13 mouse cellular contexts compared by ENCODE assay signal in the genomic region with DNA sequence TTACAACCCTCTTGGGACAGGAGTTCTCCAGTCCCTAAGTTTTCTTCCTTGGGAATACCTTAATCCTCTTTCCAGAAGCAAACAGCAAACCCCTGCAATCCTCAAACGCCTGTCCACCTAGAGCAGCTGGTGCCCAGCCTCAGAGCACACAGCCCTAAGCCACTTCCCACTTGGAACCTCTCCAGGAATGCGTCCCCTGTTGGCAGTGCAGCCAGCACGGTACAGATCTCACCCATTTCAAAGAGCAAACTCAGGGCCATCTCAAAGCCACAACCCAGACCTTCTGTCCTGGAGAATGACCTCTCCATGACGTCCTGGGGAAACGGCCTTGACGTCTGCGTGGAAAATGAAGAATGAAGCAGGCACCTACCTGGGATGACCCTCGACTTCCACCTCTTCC.
A peak's percentile ranks its signal among the peaks of the same experiment; 100 is the strongest.
DNase-seq lines count a peak whose midpoint lies in the region; ATAC-seq and TF ChIP-seq lines count a peak whose summit lies in the region.
"Had no signal": no experiment of that assay in that cellular context is flagged by ENCODE, and none has a peak within 500 bp of the region (broad histone marks: within the 10 kb centered on the region; RNA-seq: fewer than 3 reads in every experiment).

No protein-coding gene starts in this region.

- H3K9me3 ChIP-seq in kidney, embryonic 14.5 days (ENCODE audit: control insufficient read depth, low read length): no peaks in the 10 kb centered on the region
- no peaks in the 10 kb centered on the region for H3K9me3 ChIP-seq in neural tube, embryonic 15.5 days (replicated peaks)
- H3K9me3 ChIP-seq: heart, embryonic 15.5 days; limb, embryonic 15.5 days had no signal

- no peaks in the 10 kb centered on the region for H3K36me3 ChIP-seq in kidney, adult 2 months (ENCODE audit: control insufficient read depth, insufficient read depth, low read length)
- no peaks in the 10 kb centered on the region for H3K36me3 ChIP-seq in kidney, embryonic 14.5 days (ENCODE audit: control insufficient read depth, insufficient read depth, low read length)
- no peaks in the 10 kb centered on the region for H3K36me3 ChIP-seq in neural tube, embryonic 15.5 days
- H3K36me3 ChIP-seq: heart, embryonic 15.5 days; limb, embryonic 15.5 days had no signal

- DNase-seq in cerebellum, postnatal 10 days: peak; percentile 75 to 76
- DNase-seq in cerebellum, adult 11 months: no peak
- peak; percentile 25 for DNase-seq in kidney, adult 2 months
- DNase-seq in adrenal gland, adult 18-20 months (ENCODE audit: low spot score in 2 of 2): peak; percentile 42 to 43
- DNase-seq in kidney, postnatal 4 days: peak; percentile 17 to 21
- no peak for DNase-seq in testis, postnatal 10 days (ENCODE audit: low spot score)
- DNase-seq: gastrocnemius, adult 2 months; thymus, adult 18-20 months had no signal

- H3K4me2 ChIP-seq in kidney, embryonic 14.5 days (replicated peaks; ENCODE audit: low read depth, low read length): no peak overlapping the region
- no peak overlapping the region for H3K4me2 ChIP-seq in neural tube, embryonic 15.5 days
- H3K4me2 ChIP-seq: heart, embryonic 15.5 days; limb, embryonic 15.5 days had no signal

- H3K4me1 ChIP-seq in kidney, adult 2 months (ENCODE audit: control insufficient read depth, insufficient read depth, low read length): no peaks in the 10 kb centered on the region
- no peaks in the 10 kb centered on the region for H3K4me1 ChIP-seq in kidney, embryonic 14.5 days (ENCODE audit: control insufficient read depth, insufficient read depth, low read length)
- peaks cover 7% of the 10 kb centered on the region for H3K4me1 ChIP-seq in neural tube, embryonic 15.5 days
- H3K4me1 ChIP-seq: limb, embryonic 15.5 days had no signal

- H3K4me3 ChIP-seq in kidney, adult 2 months (ENCODE audit: insufficient read depth, low read depth, low read length): no peak overlapping the region
- no peak overlapping the region for H3K4me3 ChIP-seq in kidney, embryonic 14.5 days (ENCODE audit: low read length)
- H3K4me3 ChIP-seq in neural tube, embryonic 15.5 days (replicated peaks): no peak overlapping the region
- H3K4me3 ChIP-seq: gastrocnemius, adult 2 months; heart, embryonic 15.5 days; limb, embryonic 15.5 days had no signal

- H3K27me3 ChIP-seq in kidney, adult 2 months (replicated peaks; ENCODE audit: control insufficient read depth, insufficient read depth, low read length): no peaks in the 10 kb centered on the region
- no peaks in the 10 kb centered on the region for H3K27me3 ChIP-seq in kidney, embryonic 14.5 days (ENCODE audit: control insufficient read depth, insufficient read depth, low read length)
- H3K27me3 ChIP-seq in neural tube, embryonic 15.5 days (replicated peaks): no peaks in the 10 kb centered on the region
- H3K27me3 ChIP-seq: heart, embryonic 15.5 days; limb, embryonic 15.5 days had no signal

- no peak for ATAC-seq in kidney, embryonic 14.5 days (ENCODE audit: low FRiP score, low TSS enrichment)
- no peak for ATAC-seq in neural tube, embryonic 15.5 days (ENCODE audit: low FRiP score)
- ATAC-seq: inflammation-experienced regulatory T-cells, adult 6 months had no signal

- no peak overlapping the region for H3K9ac ChIP-seq in kidney, embryonic 14.5 days (ENCODE audit: low read depth, low read length)
- H3K9ac ChIP-seq in neural tube, embryonic 15.5 days (replicated peaks): no peak overlapping the region
- H3K9ac ChIP-seq: heart, embryonic 15.5 days; limb, embryonic 15.5 days had no signal

- WGBS in kidney, adult 2 months: 33% methylated on average over 8 of the region's 8 CpGs
- WGBS in kidney, embryonic 14.5 days: 54% methylated on average over 8 of the region's 8 CpGs
- 59% methylated on average over 8 of the region's 8 CpGs for WGBS in neural tube, embryonic 15.5 days

- TF ChIP-seq POLR2A in kidney, adult 2 months (IDR thresholded peaks at IDR 0.05; ENCODE audit: low read depth, low read length): no peak

- no peak overlapping the region for H3K27ac ChIP-seq in kidney, adult 2 months (ENCODE audit: insufficient read depth, low read depth, low read length)
- no peak overlapping the region for H3K27ac ChIP-seq in kidney, embryonic 14.5 days (ENCODE audit: low read depth, low read length)
- no peak overlapping the region for H3K27ac ChIP-seq in neural tube, embryonic 15.5 days (replicated peaks)
- H3K27ac ChIP-seq: gastrocnemius, adult 2 months; heart, embryonic 15.5 days; limb, embryonic 15.5 days had no signal

- no peak for TF ChIP-seq CTCF in kidney, adult 2 months (conservative IDR thresholded peaks at IDR 0.05; ENCODE audit: insufficient read depth, insufficient read length, low read depth, low read length)

Comparison
In these comparisons a context has a peak if more than half of its experiments do, and no peak if none do; other contexts are left out.
1. DNase-seq: peak in cerebellum, postnatal 10 days (2 of 2), kidney, adult 2 months (single experiment), adrenal gland, adult 18-20 months (2 of 2) and kidney, postnatal 4 days (2 of 2); none in cerebellum, adult 11 months (single experiment) and testis, postnatal 10 days (single experiment).